Mouse (Mus musculus) spleen, adult 2 months (tissue): ENCODE data around the gene Asic1.

Experiments used
- CTCF ChIP-seq: fragments of 200-500 bp; IDR thresholded peaks from 2 replicates; pipeline ENCODE4 v1.5.1; 2011; ENCODE audit warnings: mild to moderate bottlenecking, inconsistent platforms; ENCODE audit not compliant: insufficient read depth, insufficient read length, insufficient replicate concordance; ENCODE audit errors: extremely low read depth
- POLR2A ChIP-seq: fragments of 200-500 bp; IDR thresholded peaks from 2 replicates; pipeline ENCODE4 v1.6.1; 2011; ENCODE audit warnings: low read depth, low read length, inconsistent platforms

DNA sequence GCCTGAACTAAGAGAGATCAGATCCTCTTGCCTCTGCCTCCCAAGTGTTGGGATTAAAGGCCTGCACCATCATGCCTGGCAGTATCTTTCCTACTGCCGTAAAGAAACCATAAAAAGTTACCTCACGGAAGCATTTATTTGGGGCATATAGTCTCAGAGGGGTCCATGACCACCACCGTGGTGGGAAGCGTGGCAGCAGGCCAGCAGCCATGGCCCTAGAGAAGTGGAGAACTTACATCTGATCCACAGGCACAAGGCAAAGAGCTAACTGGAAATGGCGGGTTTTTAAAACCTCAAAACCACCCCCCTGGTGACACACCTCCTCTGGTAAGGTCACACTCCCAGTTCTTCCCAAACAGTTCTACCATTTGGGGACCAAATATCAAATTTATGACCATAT, 58.0 kb downstream of the Asic1 start:
- no peak for TF ChIP-seq CTCF
- no peak for TF ChIP-seq POLR2A
